Mouse (Mus musculus): ENCODE results near the gene Cnn2.

The Cnn2 gene

DNA sequence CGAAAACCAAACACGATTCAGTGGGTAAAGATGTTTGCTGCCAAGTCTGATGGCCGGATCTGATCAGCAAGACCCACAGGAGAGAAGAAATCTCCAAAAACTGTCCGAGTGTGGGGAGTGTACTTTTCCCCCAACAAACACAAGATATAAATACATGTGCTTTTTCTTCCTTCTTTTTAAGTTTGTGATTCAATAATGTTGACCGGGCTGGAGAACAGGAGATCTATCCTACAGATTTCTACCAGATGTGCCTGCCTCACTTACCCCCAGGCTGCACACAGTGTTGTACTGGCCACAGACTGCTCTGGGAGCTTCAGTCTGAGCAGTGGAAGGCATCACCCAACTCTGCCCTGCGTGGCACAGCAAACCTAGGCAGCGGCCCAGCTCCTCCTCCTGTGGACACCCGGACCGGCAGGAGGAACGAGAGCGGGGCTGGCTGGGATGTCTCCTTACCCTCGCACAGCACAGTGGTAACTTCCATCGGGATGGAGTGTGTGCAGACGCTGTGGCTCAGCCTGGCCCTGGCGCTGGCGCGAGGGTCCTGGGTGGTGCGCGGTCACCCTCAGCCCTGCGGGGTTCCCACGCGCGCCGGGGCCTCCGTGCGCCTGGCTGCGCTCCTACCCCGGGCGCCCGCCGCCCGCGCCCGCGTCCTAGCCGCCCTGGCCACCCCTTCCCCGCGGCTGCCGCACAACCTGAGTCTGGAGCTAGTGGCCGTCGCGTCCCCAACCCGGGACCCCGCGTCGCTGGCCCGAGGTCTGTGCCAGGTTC lies 17.8 kb upstream of the Cnn2 start, which contains the start of gene Grin3b:
Grin3b (plus strand) TSS at position 301 of the 768 bp plus-strand sequence.
- DNase-seq = no peak

DNA sequence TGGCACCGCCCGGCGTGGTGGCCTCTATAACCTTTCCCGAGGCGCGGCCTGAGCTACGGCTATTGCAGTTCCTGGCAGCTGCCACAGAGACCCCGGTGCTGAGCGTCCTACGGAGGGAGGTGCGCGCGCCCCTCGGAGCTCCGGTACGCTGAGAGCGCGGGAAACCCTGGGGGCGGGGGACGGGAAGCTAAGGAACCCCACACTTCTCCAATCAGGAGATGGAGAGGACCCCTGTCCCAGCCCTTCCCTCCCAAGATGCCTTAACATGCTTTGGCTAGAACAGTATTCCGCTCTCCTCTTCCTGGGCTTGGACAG lies 17.2 kb upstream of the Cnn2 start:
- DNase-seq = no peak

DNA sequence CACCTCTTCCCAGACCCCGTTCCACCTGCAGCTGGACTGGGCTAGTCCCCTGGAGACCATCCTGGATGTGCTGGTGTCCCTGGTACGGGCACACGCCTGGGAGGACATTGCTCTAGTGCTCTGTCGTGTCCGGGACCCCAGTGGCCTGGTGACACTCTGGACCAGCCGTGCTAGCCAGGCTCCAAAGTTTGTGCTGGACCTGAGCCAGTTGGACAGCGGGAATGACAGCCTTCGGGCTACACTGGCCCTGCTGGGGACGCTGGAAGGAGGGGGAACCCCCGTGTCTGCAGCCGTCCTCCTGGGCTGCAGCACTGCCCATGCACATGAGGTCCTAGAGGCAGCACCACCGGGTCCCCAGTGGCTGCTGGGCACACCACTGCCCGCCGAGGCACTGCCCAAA lies 15.6 kb upstream of the Cnn2 start:
- no peak for DNase-seq

DNA sequence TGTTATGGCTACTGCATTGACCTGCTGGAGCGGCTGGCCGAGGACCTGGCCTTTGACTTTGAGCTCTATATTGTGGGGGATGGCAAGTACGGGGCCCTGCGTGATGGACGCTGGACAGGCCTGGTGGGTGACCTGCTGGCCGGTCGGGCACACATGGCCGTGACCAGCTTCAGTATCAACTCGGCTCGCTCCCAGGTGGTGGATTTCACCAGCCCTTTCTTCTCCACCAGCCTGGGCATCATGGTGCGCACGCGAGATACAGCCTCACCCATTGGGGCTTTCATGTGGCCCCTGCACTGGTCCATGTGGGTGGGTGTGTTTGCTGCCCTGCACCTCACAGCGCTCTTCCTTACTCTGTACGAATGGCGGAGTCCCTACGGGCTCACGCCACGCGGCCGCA lies 14.3 kb upstream of the Cnn2 start:
- DNase-seq = no peak

DNA sequence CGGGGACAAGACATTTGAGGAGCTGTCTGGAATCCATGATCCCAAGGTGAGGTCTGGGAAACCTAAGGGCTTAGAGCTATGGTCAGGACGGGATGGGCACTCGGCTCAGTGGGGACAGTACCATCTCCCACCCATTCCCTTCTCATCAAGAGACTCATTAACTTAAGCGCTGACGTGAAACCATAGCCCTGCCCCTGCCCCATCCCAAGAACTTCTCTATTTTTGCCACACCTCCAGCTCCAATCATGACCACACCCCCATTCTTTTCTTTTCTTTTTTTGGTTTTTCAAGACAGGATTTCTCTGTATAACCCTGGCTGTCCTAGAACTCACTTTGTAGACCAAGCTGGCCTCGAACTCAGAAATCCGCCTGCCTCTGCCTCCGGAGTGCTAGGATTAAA lies 13.7 kb upstream of the Cnn2 start:
- no peak for DNase-seq

DNA sequence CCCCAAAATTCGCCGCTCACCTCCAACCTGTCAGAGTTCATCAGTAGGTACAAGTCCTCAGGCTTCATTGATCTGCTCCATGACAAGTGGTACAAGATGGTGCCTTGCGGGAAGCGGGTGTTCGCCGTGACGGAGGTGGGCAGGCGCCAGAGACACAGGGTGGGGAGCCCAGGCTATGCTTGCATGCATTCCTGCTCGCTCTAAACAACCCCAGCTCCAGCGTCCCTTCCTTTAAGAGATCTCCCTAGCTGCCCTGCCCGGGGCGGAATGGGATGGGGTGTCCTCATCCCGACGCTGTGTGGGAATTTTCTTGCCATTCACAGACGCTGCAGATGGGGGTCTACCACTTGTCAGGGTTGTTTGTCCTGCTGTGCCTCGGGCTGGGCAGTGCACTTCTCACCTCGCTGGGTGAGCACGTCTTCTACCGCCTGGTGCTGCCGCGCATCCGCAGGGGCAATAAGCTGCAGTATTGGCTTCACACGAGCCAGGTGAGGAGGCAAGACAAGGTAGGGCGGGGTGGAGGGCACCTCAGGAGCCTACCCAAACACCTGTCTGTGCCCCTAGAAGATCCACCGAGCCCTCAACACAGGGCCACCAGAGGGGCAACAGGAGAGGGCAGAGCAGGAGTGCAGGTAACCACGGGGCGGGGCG lies 12.2 kb upstream of the Cnn2 start:
- no peak for DNase-seq

DNA sequence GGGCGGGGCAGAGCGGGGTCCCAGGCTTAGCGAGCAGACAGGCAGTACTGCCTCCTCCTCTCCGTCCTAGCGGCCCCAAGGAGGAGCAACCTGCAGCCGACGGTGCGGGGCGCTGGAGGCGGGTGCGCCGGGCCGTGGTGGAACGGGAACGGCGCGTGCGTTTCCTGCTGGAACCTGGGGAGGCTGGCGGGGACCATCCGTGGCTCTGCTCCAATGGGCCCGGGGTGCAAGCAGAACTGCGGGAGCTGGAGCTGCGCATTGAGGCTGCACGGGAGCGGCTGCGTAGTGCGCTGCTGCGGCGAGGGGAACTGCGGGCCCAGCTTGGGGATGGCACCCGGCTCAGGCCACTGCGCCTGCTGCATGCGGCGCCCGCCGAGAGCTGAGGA lies 11.7 kb upstream of the Cnn2 start:
- DNase-seq = no peak

DNA sequence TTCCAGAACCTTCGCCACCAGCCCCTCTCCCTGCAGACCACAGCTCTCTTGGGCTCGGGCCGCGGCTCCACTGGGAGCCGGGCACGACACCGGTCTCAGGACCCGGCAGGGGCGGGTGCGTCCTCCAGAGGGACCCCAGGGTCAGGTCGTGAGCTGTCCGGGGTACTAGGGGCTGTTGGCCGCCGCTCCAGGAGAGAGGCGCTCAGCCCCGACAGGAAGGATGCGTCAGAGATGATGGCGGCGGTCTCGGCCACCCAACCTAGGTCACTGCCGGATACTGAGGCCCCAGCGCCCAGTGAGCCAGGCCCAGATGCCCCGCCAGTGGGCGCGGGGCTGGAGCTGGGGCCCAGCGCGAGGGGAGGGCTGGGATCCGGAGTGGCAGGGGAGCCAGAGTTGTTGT lies 11.1 kb upstream of the Cnn2 start:
- DNase-seq = no peak

DNA sequence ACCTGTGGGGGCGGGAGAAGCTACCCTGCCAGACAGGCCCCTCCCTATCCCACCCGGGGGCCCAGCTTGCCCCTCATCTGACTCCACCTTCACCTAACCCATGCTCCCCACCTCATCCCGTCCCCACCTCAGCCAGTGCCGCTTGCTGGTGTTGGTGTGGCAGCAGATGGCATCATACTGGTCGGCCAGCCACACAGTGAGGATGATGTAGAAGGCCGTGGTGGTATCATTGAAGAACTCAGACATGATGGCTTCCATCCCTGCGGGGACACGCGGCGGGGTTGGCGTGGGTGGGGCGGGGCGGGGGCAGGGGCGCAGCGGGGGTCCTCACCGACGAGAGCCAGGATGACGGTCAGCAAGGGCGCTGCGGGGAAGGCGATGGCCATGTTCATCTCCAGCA lies 10.3 kb upstream of the Cnn2 start:
- no peak for DNase-seq

DNA sequence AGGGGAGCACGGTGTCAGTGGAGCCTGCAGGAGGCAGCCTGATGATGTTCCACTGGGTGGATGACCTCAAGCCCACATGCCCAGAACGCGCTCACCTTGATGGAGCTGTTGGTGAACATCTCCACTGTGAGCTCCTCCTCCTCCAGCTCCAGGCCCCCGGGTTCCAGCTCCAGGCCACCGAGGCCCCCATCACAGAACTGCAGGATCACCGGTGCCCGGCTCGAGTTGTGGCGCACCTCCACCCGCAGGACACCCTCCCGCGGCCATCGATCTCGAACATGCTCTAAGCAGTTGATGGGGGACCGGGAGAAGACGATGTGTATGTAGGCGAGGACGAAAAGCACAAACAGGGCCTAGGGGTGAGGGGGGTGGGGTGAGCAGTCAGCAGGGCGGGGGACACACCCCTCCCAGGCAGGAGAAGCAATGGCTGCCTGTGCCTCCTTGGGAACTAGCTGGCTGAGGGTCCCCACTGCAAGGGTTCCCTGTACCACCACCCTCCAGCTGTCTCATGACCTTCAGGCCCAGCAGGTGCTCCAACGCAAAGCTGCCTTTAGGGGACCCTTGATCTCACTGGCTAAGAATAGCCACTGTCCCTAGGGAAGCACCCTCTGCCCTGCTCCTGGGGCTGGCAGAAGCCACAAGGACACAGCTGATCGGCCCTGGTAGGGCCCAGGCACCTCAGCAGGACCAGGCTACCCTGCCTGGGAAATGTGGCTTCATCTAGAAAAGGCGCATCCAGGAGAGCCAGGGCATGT lies 8.8 kb upstream of the Cnn2 start:
- no peak for DNase-seq

DNA sequence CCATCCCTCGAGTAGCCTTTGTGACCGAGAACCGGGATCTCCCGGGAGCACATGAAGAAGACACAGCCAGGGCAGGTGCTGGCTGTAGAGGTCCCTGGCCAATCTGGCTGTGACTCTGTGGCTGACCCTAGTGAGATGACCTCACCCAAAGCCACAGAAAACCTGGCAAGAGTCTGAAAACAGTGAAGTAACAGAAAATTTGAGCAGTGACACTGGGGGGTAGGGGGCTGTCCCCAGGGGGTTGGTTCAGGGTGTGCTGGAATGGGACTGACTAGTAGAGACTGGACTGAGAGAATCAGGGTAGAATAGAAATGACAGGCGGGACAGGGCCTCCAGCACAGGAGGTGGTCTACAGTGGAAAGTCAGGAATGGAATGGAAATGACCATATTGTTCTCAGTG lies 5.2 kb upstream of the Cnn2 start:
- peak; percentile 78 for DNase-seq

DNA sequence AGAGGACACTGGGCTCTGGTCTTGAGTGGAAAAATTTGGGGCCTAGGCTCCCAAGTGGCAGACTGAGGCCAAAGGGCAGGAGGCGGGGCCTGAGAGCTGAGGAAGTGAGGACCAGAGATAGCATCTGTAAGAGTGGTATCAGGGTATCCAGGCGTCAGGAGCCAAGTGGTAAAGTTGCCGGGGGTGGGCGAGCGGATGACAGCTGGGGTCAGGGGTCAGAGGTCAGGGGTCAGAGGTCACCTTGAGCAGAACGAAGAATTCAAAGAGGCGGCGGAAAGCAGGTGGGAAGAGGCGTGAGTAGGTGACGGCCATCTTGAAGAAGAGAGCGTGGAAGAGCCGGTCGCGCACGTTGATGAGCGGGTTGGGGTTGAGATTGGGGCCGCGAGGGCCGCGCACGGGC lies 4.7 kb upstream of the Cnn2 start:
- DNase-seq = peak; percentile 89

DNA sequence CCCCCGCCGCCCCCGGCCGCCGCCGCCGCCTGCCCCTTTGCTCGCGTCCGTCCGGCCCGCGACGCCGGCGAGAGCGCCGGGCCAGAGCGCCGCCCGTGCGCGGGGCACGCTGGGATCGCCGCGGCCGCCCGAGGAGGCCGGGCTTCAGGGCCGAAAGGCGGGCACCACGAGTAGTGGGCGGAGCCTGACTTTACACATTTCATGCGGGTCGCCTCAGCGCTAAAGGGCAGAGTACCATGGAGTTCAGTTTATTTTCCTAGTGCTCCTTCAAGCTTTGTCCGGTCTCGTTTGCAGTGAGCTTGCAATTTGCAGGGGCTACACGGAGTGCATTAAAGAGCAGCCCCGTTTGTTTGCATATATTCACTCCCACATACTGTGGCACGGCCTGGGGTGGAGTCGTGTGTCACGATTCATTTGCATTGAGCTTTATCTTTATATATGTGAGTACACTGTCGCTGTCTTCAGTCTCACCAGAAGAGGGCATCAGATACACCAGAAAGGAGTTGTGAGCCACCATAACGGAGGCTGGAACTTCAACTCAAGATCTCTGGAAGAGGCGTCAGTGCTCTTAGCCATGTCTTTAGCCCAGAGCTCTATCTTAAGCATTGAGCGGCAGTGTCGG lies 4.1 kb upstream of the Cnn2 start, which contains the start of gene Tmem259:
Tmem259 (minus strand) TSS at position 136 of the 622 bp plus-strand sequence.
- peak; percentile 87 for DNase-seq

DNA sequence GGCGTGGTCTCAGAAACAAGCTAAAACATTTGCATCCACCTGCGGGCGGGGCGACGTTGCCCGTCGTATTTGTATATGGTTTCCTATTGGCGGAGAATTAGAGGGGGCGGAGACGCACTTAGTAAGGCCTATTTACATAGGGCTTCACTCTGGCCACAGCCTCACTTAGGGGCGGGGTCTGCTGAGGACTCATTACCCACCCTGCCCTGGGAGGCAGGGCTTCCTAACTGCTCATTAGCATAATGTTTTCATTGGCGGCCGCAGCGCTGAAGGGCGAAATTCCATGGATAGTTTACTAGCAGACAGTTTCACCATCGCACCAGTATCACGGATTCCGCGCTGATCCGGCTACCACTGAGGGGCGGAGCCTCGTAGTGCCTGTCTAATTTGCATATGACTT lies 3.5 kb upstream of the Cnn2 start:
- DNase-seq = peak; percentile 99

DNA sequence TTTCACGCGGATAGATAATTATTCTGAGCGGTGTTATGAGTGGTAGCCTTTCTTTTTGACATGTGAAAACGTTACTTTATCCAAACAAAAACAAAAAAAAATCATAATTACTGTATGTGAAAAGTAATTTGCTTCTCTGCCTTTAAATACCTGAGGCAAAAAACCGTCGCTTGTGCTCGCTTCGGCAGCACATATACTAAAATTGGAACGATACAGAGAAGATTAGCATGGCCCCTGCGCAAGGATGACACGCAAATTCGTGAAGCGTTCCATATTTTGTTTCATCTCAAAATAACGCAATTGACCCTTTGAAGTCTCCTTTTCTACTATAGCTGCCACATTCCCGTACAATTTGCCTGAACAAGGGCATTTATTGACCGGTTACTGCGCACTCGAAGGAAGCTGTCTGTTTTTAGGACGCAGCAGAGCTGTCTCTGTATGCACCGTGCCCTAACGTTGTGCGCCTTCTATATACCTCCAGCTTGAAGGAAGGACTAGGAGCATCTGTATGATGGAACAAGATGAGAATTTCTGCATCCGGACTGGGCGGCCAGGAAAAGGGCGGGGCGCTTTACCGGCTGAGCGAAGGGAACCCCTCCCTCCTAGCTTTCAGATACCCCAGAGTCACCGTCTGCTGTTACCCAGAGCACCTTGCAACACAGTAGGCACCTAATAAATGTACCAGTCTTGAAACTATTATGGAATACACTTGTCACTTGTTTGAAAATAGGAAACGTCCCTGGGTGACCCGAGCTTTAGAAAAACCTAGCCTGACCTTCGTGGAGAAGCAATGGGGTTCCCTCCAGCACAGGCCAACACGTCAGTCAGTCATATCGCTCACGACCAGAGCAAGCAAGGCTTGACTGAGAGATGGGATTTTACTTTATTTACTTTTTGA lies 2.8 kb upstream of the Cnn2 start:
- DNase-seq = peak; percentile 86

DNA sequence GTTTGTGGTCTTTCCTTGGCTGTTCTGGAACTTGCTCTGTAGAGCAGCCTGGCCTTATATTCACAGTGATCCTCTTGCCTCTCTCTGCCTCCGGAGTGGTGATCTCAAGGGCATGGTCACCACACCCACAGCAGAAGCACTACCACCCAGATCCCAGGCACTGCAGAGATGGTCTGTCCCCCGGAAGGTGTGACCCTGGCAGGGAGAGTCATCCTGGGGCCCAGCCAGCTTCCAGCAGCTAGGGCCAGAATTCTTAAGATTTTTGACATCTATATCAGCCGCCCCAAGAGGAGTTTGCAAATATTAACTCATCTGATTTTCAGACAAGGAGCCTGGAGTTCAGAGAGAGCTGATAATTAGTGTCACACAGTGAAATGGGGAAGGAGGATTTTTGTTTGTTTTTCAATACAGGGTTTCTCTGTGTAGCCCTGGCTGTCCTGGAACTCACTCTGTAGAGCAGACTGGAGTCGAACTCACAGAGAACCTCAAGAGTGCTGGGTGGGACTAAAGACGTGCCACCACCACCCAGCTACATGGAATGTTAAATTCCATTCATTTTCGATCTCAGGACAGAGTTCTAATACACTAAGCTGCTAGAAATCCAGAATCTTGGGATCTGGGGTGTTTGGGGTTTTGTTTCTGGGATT lies 2.0 kb upstream of the Cnn2 start:
- DNase-seq = peak; percentile 73

DNA sequence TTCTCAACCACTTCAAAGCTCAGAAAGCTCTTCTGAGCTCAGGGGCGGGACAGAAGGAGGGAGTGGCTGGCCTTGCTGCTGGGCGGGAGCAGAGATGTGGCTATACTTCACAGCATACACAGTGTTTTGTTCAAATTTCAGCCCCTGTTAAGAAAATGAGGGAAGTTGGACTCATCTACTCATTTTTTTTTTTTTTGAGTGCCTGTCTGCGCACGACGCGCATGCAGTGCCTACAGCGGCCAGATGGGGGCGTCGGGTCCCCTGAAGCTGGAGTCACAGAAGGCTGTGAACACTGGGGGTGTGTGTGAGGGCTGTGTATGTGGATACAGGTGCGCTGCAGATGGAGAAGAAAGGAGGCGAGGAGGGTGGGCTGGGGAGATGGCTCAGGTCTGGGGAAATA lies 1.4 kb upstream of the Cnn2 start:
- DNase-seq = peak; percentile 85

DNA sequence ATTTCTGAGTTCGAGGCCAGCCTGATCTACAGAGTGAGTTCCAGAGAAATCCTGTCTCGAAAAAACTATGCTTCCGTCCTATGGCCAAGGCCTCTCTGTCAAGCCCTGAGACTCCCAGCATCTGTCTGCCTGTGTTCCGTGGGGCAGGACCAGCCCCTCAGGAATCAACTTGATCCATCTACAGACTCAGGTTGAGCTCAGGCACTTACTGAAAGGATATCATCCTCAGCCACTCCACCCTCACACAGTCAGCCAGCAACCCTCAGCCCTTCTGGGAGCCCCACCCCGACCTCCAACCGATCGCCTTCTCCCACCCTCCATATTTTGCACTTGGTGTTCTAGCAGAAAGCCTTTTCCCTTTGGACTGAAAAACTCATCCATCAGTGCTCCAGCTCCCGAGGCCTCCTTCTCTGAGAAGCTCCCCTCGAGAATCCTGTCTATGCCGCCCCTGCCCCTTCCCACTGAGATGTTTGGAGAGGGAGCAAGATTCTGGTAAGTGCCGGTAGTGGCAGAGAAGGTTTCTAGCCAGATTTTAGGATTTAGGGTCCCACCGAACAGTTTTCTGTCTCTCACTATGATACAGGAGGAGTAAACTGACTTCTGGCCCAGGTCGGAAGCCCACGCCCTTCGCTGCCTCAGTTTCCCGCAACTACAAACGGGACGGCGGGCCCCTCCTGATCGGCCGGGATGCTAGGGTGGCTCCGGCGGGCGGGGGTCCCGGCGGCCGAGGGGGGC lies 446 bp upstream of the Cnn2 start:
- no peak for DNase-seq

DNA sequence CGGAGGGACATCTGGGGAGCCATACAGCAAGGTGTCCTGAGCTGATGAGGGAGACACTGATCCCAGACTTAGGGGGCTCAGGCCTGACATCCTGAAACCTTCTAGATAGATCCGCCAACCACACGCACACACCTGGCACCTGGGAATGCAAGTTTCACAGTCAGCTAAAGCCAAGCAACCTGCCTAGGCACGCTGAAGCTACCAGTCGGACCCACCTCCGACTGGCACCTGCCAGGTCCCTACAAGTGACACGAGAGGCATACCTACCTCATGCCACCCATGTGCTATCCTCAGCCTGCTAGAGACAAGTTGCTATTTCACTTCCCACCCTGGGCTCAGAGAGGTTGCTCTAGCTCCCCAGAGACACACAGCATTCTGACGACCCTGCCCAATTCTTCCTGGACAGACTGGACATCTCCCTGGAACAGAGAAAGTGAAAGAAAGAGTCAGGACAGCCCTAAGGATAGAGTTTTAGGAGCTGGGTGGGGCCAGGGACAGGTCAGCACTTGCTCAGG lies 945 bp downstream of the Cnn2 start:
- DNase-seq = no peak

DNA sequence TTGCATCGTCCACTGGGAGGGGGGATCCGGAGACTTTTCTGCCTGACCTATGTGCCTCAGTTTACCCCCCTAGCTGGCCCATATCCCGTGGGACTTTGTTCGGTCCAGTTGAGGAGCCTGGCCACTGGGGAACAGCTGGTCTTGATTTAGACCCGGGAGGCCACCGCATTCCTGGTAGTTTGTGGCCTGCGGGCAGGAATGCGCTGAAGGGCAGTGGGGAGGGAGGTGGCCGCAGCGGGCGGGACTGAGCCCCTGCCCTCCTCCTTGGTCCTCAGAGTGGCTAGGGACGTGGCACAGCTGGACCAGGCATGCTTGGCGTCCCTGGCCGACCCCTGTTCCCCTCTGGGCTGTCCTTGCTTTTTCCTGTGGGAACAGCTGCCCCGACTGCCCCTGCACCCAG lies 1.5 kb downstream of the Cnn2 start:
- no peak for DNase-seq

DNA sequence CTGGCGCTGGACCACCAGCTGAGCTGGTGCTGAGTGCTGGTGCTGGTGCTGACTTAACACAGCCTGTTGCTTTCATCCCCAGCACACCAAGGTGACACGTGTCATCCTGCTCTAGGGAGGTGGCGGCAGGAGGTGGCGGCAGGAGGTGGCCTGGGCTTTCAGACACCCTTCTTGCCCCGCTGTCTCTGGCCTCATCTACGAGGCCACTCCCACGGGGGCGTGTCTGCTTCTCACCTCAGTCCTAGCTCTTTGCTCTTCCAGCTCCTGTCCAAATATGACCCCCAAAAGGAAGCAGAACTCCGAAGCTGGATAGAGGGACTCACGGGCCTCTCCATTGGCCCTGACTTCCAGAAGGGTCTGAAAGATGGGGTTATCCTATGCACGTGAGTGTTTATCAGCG lies 2.7 kb downstream of the Cnn2 start:
- no peak for DNase-seq
